Mouse (Mus musculus) limb, embryonic 14.5 days (tissue): ENCODE data around the gene Ppard. TPM values are rescaled to one million over a fixed set of nuclear protein-coding genes. Genes with fewer than 3 reads are reported as not detected.
A peak's percentile ranks its signal among the peaks of the same experiment; 100 is the strongest.

Experiments used
- ATAC-seq: fragments of 200-750 bp; cut with Nextera tagmentation; 2 replicates; pipeline ENCODE4 v1.8.0; 2017; ENCODE audit warnings: low read depth, moderate number of reproducible peaks, moderate TSS enrichment; ENCODE audit not compliant: low FRiP score
- DNase-seq: peaks from one replicate; pipeline ENCODE4 v3.0.0-alpha.2; 2015; ENCODE audit warnings: low spot score
- H3K27ac ChIP-seq: fragments of 300-500 bp; sonication (generic); replicated peaks from 2 replicates; pipeline ENCODE4 v1.5.1; 2014; ENCODE audit warnings: low read depth, mild to moderate bottlenecking, low read length, moderate library complexity, mixed read lengths
- H3K27me3 ChIP-seq: fragments of 300-500 bp; sonication (generic); 2 replicates; pipeline ENCODE4 v1.6.1; 2014; ENCODE audit warnings: low read length, mixed read lengths; ENCODE audit not compliant: control insufficient read depth, insufficient read depth
- H3K36me3 ChIP-seq: fragments of 300-500 bp; sonication (generic); 2 replicates; pipeline ENCODE4 v1.6.1; 2014; ENCODE audit warnings: mild to moderate bottlenecking, low read length, moderate library complexity, mixed read lengths; ENCODE audit not compliant: control insufficient read depth, insufficient read depth
- H3K4me1 ChIP-seq: fragments of 300-500 bp; sonication (generic); 2 replicates; pipeline ENCODE4 v1.6.1; 2014; ENCODE audit warnings: antibody characterized with exemption, low read length, mixed read lengths; ENCODE audit not compliant: control insufficient read depth, insufficient read depth
- H3K4me2 ChIP-seq: fragments of 300-500 bp; sonication (generic); replicated peaks from 2 replicates; pipeline ENCODE4 v1.6.1; 2014; ENCODE audit warnings: low read depth, mild to moderate bottlenecking, low read length, moderate library complexity; ENCODE audit not compliant: severe bottlenecking
- H3K4me3 ChIP-seq: fragments of 300-500 bp; sonication (generic); replicated peaks from 2 replicates; pipeline ENCODE4 v1.5.1; 2014; ENCODE audit warnings: low read length
- H3K9ac ChIP-seq: fragments of 300-500 bp; sonication (generic); 2 replicates; pipeline ENCODE4 v1.6.1; 2014; ENCODE audit warnings: mild to moderate bottlenecking, low read depth, low read length, moderate library complexity; ENCODE audit not compliant: severe bottlenecking
- H3K9me3 ChIP-seq: fragments of 300-500 bp; sonication (generic); 2 replicates; pipeline ENCODE4 v1.6.1; 2016; ENCODE audit warnings: low read length; ENCODE audit not compliant: control insufficient read depth
- POLR2A ChIP-seq: fragments of 200-500 bp; IDR thresholded peaks from 2 replicates; pipeline ENCODE4 v1.8.0; 2012; ENCODE audit warnings: inconsistent platforms, mild to moderate bottlenecking, moderate library complexity, borderline replicate concordance; ENCODE audit not compliant: insufficient read depth, insufficient read length; ENCODE audit errors: extremely low read depth
- WGBS: fragments of 180-500 bp; shearing (Covaris S2); extraction: QIAGEN DNeasy Blood & Tissue Kit; methylation state at CpG from one replicate; pipeline ENCODE4 v1.1.7; 2014; 5-methylcytosine and 5-hydroxymethylcytosine counted together
- polyA plus RNA-seq, 2 experiments: library from polyadenylated mRNA; depleted of rRNA in 1 of 2; stranded (reverse) in 1 of 2; unstranded in 1 of 2; fragments of >200 nt; fragmentation: Nextera tagmentation in 1 of 2; extraction: Ambion mirVana in 1 of 2; gene quantifications; 2 replicates each; pipeline versions ENCODE4 v1.2.1 to v1.2.3; 2012 to 2014

Ppard gene
- polyA plus RNA-seq, 2 experiments: 3.7 to 29.2 TPM

- no peak for DNase-seq
- Histone ChIP-seq H3K4me2 (peak overlapping the region; percentile 45), H3K4me3 (peak overlapping the region; percentile 21; the same call in 1 of the 2 replicates), H3K27ac (peak overlapping the region; percentile 77), H3K4me1 (peaks cover 36% of the 10 kb centered on the region), H3K36me3 (peaks cover 51% of the 10 kb centered on the region), H3K9ac (peak overlapping the region; percentile 38), H3K9me3 (no peaks in the 10 kb centered on the region), H3K27me3 (no peaks in the 10 kb centered on the region)
- no peak for TF ChIP-seq POLR2A
- 55% methylated on average over 7 of the region's 7 CpGs for WGBS
- peak; percentile 11 for ATAC-seq
These were observed 108.1 kb downstream of the Ppard start for GRCm38 (mm10) chr17:28340578-28340977.

GRCm38 (mm10) chr17:28341091-28341490, 108.6 kb downstream of the Ppard start:
- Histone ChIP-seq H3K4me2 (peak overlapping the region; percentile 45), H3K27ac (peak overlapping the region; percentile 77), H3K9ac (peak overlapping the region; percentile 38), H3K4me3 (peak overlapping the region; percentile 21), H3K9me3 (no peaks in the 10 kb centered on the region), H3K4me1 (peaks cover 41% of the 10 kb centered on the region), H3K36me3 (peaks cover 46% of the 10 kb centered on the region), H3K27me3 (no peaks in the 10 kb centered on the region)
- peak; percentile 83 for DNase-seq
- peak; percentile 64 for ATAC-seq
- TF ChIP-seq POLR2A: no peak
- WGBS: 7% methylated on average over 25 of the region's 26 CpGs

- DNase-seq (no peak), ATAC-seq (no peak)
- H3K9ac ChIP-seq: no peak overlapping the region
- H3K27ac ChIP-seq: peak overlapping the region; percentile 85; the same call in 1 of the 2 replicates
- no peaks in the 10 kb centered on the region for H3K9me3 ChIP-seq
- no peak overlapping the region for H3K4me3 ChIP-seq
- 16% methylated on average over 4 of the region's 4 CpGs for WGBS
- H3K4me2 ChIP-seq: 0 out of 2 replicates have a peak overlapping the region, but pooled peaks have one; percentile 15
- no peak for TF ChIP-seq POLR2A
- peaks cover 19% of the 10 kb centered on the region for H3K36me3 ChIP-seq
- H3K27me3 ChIP-seq: no peaks in the 10 kb centered on the region
- H3K4me1 ChIP-seq: peaks cover 64% of the 10 kb centered on the region
These were observed 111.6 kb downstream of the Ppard start for GRCm38 (mm10) chr17:28344050-28344607.

- H3K4me3 ChIP-seq: no peak overlapping the region
- peaks cover 14% of the 10 kb centered on the region for H3K36me3 ChIP-seq
- H3K9me3 ChIP-seq: no peaks in the 10 kb centered on the region
- no peak overlapping the region for H3K9ac ChIP-seq
- no peak for ATAC-seq
- 45% methylated on average over 3 of the region's 3 CpGs for WGBS
- no peak for TF ChIP-seq POLR2A
- DNase-seq: no peak
- H3K27ac ChIP-seq: peak overlapping the region; percentile 85
- peak overlapping the region; percentile 53; the same call in 1 of the 2 replicates for H3K4me2 ChIP-seq
- peaks cover 67% of the 10 kb centered on the region for H3K4me1 ChIP-seq
- H3K27me3 ChIP-seq: no peaks in the 10 kb centered on the region
These were observed 112.2 kb downstream of the Ppard start for GRCm38 (mm10) chr17:28344670-28345069.

- ATAC-seq: no peak
These were observed 112.8 kb downstream of the Ppard start for GRCm38 (mm10) chr17:28345271-28345721.

GRCm38 (mm10) chr17:28345882-28346281, 113.4 kb downstream of the Ppard start:
- H3K36me3 ChIP-seq: peaks cover 2% of the 10 kb centered on the region; the same call in 1 of the 2 replicates
- peak overlapping the region; percentile 22 for H3K4me3 ChIP-seq
- TF ChIP-seq POLR2A: no peak
- H3K27me3 ChIP-seq: no peaks in the 10 kb centered on the region
- peak overlapping the region; percentile 53 for H3K4me2 ChIP-seq
- 4% methylated on average over 10 of the region's 10 CpGs for WGBS
- ATAC-seq (no peak), DNase-seq (peak; percentile 82)
- peak overlapping the region; percentile 40 for H3K9ac ChIP-seq
- peak overlapping the region; percentile 85 for H3K27ac ChIP-seq
- H3K4me1 ChIP-seq: peaks cover 61% of the 10 kb centered on the region
- H3K9me3 ChIP-seq: no peaks in the 10 kb centered on the region

More at GRCm38 (mm10) chr17:28345271-28345721, 112.8 kb downstream of the Ppard start:
- Histone ChIP-seq H3K4me2 (peak overlapping the region; percentile 53), H3K4me1 (peaks cover 67% of the 10 kb centered on the region), H3K36me3 (peaks cover 8% of the 10 kb centered on the region), H3K4me3 (peak overlapping the region; percentile 22), H3K9ac (peak overlapping the region; percentile 40), H3K9me3 (no peaks in the 10 kb centered on the region), H3K27ac (peak overlapping the region; percentile 85), H3K27me3 (no peaks in the 10 kb centered on the region)
- TF ChIP-seq POLR2A: no peak
- no peak for DNase-seq
- WGBS: 18% methylated on average over 7 of the region's 8 CpGs
